Mouse (Mus musculus) heart, adult 8-10 months (tissue): ENCODE measurements around the gene Plin4. TPM values are rescaled to one million over a fixed set of nuclear protein-coding genes. Genes with fewer than 3 reads are reported as not detected.
A peak's percentile ranks its signal among the peaks of the same experiment; 100 is the strongest.
"Not testable (repeated sequence)": the region's sequence is repeated elsewhere in the genome, so short reads cannot be mapped to it uniquely, and the experiment has no call there.

Experiments
- DNase-seq: peaks from one replicate; pipeline ENCODE4 v3.0.0; 2022; ENCODE audit warnings: low spot score
- total RNA-seq, 4 experiments: library from RNA; stranded (reverse); gene quantifications; 2 replicates each; pipeline ENCODE4 v1.2.4; 2022

The Plin4 gene
- total RNA-seq, 4 experiments from 2014 or later, result 140 to 200 (median 164) TPM

DNA sequence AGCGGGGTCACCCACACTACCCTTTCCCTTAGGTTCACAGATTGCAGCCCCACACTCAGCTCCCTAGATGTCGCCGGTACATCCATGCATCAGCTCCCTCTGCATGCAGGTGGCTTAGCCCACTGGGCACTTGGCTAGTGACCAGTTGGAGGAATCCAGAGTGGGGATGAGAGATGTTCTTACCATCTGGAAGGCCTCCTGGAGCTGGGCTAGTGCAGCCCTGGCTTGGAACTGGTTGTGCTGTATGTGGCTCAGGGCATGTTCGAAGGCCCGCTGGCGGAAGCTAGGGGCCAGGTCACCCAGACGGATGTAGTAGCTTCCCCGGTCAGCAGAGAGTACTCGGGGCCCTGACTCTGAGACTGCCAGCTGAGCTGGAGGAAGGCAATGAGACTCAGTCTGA, 6.7 kb downstream of the Plin4 start:
- no peak for DNase-seq

DNA sequence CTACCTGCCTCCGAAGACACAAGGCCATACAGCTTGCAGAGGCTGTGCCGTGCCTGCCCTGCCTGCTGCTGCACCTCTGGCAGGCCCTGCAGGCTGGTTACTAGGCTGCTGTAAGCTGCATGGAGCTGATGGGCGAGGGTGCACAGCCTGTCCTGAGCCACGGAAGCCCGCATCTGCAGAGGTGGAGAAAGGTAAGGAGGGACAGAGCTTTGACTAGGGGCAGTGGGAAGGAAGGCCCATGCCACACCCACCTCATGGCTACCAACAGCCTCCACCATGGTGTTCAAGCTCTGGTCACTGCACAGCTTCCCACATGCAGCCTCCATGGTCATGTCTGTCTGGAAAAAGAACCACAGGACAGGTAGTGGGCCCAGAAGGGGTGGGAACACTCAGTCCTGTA, 7.4 kb downstream of the Plin4 start:
- DNase-seq, result no peak

DNA sequence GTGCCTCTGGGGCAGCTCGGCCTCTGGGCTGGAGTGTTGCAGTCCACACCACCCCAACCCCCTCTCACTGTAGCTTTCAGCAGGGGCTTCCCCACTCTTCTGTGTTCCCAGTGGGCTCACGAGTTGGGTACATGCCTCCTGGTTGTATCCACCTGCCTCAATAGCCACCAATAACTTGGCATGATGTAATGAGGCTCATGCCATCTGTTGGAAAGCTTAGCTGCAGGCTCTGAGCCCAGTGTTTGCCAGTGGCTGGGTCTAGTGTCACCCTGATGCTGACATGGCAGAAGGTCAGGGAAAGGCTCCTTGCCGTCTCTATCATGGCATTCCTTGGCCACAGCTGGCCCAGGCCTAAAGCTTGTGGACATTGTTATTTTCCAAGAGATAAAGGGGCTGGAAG, 8.8 kb downstream of the Plin4 start:
- DNase-seq, result no peak

DNA sequence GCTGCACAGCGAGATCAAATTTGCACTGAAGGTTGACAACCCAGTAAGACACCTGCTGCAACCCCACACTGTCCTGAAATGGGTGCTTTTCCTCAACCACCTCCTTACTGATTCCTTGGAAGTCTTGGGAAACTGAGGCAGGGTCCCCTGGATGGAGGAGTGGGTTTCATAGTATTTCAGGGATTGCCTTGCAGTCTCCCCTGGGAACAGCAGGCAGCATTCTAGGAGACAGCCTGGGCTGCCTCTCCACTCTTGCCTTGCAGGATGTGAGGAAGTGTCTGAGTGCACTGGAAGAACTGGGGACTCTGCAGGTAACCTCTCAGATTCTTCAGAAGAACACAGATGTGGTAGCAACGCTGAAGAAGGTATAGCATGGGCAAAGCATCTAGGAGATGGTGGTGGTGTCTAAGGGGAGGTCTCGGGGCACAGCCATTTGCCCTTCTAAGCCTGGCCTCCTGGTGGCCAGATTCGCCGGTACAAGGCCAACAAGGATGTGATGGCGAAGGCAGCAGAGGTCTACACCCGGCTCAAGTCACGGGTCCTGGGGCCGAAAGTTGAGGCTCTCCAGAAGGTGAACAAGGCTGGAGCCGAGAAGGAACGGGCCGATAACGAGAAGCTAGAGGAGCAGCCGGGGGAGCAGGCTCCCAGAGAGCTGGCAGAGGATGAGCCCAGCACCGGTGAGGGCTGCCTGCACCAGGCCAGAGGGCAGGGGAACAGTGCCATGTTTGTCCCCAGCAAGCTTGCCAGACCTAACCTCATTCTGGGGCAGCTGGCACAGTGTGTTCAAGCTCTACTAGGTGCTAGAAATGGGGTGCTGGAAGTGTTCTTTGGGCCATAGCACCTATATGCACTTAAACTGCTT, 10.7 kb downstream of the Plin4 start:
- DNase-seq, result no peak

GRCm38 (mm10) chr17:56098180-56098579, 11.4 kb downstream of the Plin4 start:
- no peak for DNase-seq

DNA sequence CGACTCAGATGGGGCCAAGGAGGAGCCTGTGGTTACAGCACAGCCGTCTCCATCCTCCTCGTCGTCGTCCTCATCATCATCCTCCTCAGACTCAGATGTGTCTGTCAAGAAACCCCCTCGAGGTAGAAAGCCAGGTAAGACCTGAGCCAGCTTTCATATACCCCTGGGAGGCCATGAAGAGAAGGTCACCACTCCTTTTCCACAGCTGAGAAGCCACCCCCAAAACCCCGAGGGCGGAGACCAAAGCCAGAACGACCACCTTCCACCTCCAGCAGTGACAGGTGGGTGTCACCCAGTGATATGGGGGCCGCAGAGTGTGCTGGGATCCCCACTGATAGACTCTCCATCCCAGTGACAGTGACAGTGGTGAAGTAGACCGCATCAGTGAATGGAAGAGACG, 12.7 kb downstream of the Plin4 start:
- no peak for DNase-seq

GRCm38 (mm10) chr17:56092794-56093193, 16.8 kb downstream of the Plin4 start:
- DNase-seq, result no peak

GRCm38 (mm10) chr17:56092312-56092711, 17.3 kb downstream of the Plin4 start:
- no peak for DNase-seq

DNA sequence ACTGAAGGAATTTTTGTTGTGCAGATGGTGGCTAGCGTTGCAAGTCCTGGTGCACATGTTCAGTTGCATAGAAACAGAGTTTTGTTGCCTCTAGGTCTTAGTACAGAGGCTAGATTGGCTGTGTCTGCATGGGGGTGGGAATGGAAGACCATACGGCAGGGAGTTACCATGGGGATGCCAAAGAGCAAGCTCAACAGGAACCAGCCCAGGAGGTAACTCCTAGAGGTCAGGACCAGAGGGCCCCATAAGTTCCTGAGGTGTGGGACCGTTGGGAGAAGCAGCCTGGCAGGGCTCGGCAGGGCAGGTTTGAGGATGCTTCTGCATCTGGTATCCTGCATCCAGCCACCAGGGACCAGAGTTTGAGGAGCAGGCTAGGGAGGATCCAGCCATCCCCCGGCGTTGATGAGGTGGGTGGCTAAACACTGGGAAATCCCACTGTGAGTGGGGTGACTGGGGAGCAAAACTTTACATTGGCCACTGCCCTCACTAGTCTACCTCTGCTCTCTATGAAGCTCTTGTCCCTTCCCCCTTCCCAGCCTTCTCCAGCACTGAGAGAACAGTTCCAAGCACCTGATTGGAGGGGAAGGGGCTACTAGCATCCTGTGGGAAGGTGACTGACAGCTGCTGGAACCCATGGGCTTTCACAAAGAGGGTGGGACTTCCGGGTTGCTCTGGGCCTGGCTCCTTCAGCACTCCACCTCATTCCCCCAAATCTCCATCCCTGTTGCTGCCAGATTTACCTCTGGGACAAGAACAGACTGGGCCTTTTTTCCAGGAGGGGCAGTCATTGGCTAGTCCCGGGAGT, 28.6 kb downstream of the Plin4 start:
- no peak for DNase-seq

DNA sequence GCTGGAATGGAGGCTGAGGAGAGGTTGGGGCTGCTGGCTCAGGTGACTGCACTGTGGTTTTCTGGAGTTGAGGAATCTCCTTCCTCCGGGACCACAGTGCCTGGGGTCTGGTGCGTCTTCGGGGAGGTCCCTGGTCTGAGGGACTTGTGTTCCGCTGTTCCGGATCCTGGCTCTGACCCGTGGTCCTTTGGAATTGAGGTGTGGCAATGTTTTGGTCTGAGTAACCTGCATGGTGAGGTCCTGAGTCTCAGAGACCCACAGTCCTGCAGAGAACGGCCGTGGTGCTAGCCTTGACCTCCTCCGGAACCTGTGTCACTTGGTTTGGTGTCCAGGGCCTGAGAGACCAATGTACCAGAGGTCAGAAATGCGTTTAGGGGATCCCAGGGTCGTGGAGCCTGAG, 29.7 kb downstream of the Plin4 start:
- DNase-seq, result no peak

- DNase-seq, result peak; percentile 100
These were observed 30.5 kb downstream of the Plin4 start, which contains the start of gene Hdgfl2 for GRCm38 (mm10) chr17:56078880-56079795. Gene Hdgfl2, plus strand, starts transcription at chr17:56079634.

DNA sequence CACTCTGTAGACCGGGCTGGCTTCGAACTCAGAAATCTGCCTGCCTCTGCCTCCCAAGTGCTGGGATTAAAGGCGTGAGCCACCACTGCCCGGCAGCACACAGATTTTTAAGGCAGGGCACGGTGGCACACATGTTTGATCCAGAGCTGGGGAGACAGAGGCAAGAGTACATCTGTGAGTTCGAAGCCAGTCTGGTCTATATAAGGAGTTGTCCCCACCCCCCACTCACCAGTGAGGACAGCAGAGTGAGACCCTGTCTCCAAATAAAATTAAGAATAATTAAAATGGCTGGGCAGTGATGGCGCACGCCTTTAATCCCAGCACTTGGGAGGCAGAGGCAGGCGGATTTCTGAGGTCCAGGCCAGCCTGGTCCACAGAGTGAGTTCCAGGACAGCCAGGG, 31.2 kb downstream of the Plin4 start:
- not testable (repeated sequence) for DNase-seq

GRCm38 (mm10) chr17:56077523-56077922, 32.1 kb downstream of the Plin4 start:
- DNase-seq, result no peak

DNA sequence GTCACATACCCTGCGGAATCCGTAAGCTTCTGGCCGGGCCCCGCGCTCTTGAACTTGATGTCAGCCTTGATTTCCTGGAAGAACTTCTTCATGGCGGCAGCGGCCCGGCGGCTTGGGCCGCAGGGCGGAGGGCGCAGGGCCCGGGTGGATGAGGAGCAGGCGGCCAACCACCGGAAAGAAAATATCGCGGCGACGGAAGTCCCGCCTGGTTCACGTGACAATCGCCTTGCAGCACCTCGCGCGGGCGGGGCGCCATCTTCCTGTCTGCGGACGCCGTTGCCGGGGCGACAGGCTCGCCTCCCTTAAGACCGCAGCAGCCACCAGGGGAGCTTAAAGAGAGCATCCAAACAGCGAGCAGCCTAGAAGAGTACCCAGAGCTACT, 34.8 kb downstream of the Plin4 start, which contains the start of gene Ubxn6:
Ubxn6 (minus strand) TSS at position 202 of the 382 bp plus-strand sequence.
- peak; percentile 96 for DNase-seq

DNA sequence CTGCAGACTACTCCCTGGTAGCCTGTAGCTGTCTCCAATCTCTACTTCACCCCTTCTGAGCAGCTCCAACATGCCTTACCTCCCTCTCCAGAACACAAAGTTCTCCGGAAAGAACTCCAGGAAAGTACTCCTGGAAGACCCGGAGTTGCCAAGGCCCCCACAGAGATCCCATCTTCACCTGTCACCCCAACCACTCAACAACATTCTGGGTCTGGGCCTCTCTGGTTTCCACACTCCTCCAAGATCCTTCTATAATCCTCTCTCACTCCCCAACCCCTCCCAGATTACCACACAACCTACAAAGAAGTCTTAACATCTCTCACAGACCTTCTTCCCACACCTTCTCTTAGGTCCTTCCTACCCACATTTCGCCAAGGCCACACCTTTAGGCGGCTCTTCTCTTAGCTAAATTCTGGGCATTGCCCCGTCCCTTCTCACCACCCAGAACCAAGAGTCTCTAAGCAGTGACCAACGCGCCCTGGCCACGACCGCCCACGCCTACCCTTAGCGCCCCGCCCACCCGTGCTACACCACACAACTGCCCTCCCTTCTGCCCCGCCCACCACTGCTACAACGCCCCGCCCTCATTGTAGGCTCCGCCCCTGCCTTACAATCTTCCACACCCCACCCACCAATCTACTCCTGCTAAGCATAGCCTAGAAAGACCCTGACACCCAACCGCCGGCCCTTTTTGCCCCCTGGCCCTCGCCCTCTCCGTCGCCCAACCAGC, 35.3 kb downstream of the Plin4 start:
- DNase-seq, result peak; percentile 78

GRCm38 (mm10) chr17:56072243-56072642, 37.4 kb downstream of the Plin4 start:
- no peak for DNase-seq

GRCm38 (mm10) chr17:56071126-56071525, 38.5 kb downstream of the Plin4 start:
- no peak for DNase-seq

DNA sequence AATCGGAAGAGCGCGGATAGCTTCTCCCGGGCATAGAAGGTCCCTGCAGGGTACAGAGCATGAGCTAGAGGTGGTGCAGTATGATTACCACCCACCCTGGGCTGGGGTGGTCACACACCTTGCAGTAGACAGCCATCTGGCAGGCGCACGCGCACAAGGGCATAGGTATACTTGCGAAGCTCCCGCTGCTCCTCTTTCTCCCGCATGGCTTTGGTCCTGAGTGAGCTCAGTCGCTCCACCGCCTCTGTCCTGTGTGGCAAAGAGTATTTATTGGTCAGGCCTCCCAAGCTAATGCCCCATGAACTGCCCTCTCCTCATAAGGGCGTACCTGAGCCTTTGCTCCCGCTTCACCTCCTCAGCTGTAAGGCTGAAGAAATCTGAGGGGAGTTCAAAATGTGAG, 40.5 kb downstream of the Plin4 start:
- no peak for DNase-seq

DNA sequence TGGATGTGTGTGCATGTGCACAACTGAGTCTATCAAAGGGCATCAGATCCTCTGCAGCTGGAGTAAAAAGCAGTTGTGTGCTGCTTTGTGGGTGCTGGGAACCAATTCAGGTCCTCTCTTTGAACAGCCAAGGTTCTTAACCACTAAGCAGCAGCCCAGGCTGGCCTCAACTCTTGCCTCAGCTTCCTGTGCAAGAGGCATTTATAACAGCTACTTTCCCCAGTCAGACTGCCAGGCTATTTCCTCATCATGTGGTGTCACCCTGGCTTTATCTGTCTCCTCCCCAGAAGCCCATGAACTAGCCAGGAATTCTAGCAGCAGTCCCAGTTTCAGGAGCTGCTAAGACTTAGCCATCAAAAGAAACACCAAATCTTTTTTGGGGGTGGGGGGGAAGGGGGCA, 43.2 kb downstream of the Plin4 start:
- no peak for DNase-seq

- DNase-seq, result not testable (repeated sequence)
These were observed 43.9 kb downstream of the Plin4 start for GRCm38 (mm10) chr17:56065715-56066114.

- DNase-seq, result no peak
These were observed 47.5 kb downstream of the Plin4 start for GRCm38 (mm10) chr17:56062081-56062480.
